ENCODE assay signal across 8 mouse cellular contexts in genomic region chr2:90579728-90580235, GRCm38 (mm10). TPM values are rescaled to one million over a fixed set of nuclear protein-coding genes. Genes with fewer than 3 reads are reported as not detected.
DNase-seq lines count a peak whose midpoint lies in the region; ATAC-seq and TF ChIP-seq lines count a peak whose summit lies in the region.

No protein-coding gene starts in this region.

- H3K36me3 ChIP-seq in intestine, postnatal 0 days (ENCODE audit: control insufficient read depth, insufficient read depth), result no peaks in the 10 kb centered on the region
- no peaks in the 10 kb centered on the region for H3K36me3 ChIP-seq in liver, embryonic 16.5 days (ENCODE audit: control insufficient read depth, insufficient read depth)
- no peaks in the 10 kb centered on the region for H3K36me3 ChIP-seq in neural tube, embryonic 11.5 days (ENCODE audit: control insufficient read depth, insufficient read depth, low read length)

- intact Hi-C loops in gastrocnemius, postnatal 36 days (cut with DNase I), result loop anchor here (5.0 kb wide), 3 partner anchors 37 to 107 kb away; no protein-coding TSS in a partner anchor

- peak; percentile 72 for DNase-seq in A20 (ENCODE audit: low read depth, low spot score)
- DNase-seq in NIH3T3 (ENCODE audit: low read depth), result peak; percentile 6
- DNase-seq in gastrocnemius, postnatal 36 days, result peak; percentile 21 to 58
- DNase-seq in neural tube, embryonic 11.5 days (ENCODE audit: low spot score), result peak; percentile 82
- peak; percentile 55 for DNase-seq in thymus, postnatal 4 days

- H3K27ac ChIP-seq in intestine, postnatal 0 days (ENCODE audit: low read depth, low read length), result peak overlapping the region; percentile 88
- H3K27ac ChIP-seq in liver, embryonic 16.5 days (ENCODE audit: low read length), result peak overlapping the region; percentile 76
- H3K27ac ChIP-seq in neural tube, embryonic 11.5 days (ENCODE audit: low read depth, low read length), result peak overlapping the region; percentile 86

- H3K9ac ChIP-seq in intestine, postnatal 0 days (ENCODE audit: low read depth, low read length), result peak overlapping the region; percentile 84
- peak overlapping the region; percentile 90 for H3K9ac ChIP-seq in liver, embryonic 16.5 days (ENCODE audit: low read depth, low read length)
- H3K9ac ChIP-seq in neural tube, embryonic 11.5 days (ENCODE audit: low read length), result peak overlapping the region; percentile 84

- H3K4me2 ChIP-seq in intestine, postnatal 0 days (replicated peaks; ENCODE audit: low read depth), result peak overlapping the region; percentile 99
- H3K4me2 ChIP-seq in liver, embryonic 16.5 days (ENCODE audit: low read depth, low read length), result peak overlapping the region; percentile 100
- peak overlapping the region; percentile 86 for H3K4me2 ChIP-seq in neural tube, embryonic 11.5 days (ENCODE audit: low read depth)

- 0% methylated on average over 36 of the region's 44 CpGs for WGBS in intestine, postnatal 0 days
- under 1% methylated on average over 37 of the region's 44 CpGs for WGBS in liver, embryonic 16.5 days (ENCODE audit: insufficient replicate concordance)
- WGBS in neural tube, embryonic 11.5 days, result under 1% methylated on average over 41 of the region's 44 CpGs

- TF ChIP-seq CTCF in intestine, postnatal 0 days (IDR thresholded peaks at IDR 0.05; ENCODE audit: low read depth), result peak; percentile 68

- no peaks in the 10 kb centered on the region for H3K9me3 ChIP-seq in intestine, postnatal 0 days (ENCODE audit: control insufficient read depth)
- H3K9me3 ChIP-seq in liver, embryonic 16.5 days (replicated peaks; ENCODE audit: control insufficient read depth, low read length), result no peaks in the 10 kb centered on the region
- H3K9me3 ChIP-seq in neural tube, embryonic 11.5 days (ENCODE audit: control insufficient read depth, low read length), result no peaks in the 10 kb centered on the region

- H3K4me3 ChIP-seq in intestine, postnatal 0 days (ENCODE audit: low read depth, low read length), result peak overlapping the region; percentile 83
- H3K4me3 ChIP-seq in liver, embryonic 16.5 days (ENCODE audit: low read depth, low read length), result peak overlapping the region; percentile 81
- peak overlapping the region; percentile 87 for H3K4me3 ChIP-seq in neural tube, embryonic 11.5 days (ENCODE audit: low read depth, low read length)

- peaks cover 4% of the 10 kb centered on the region; the same call in 1 of the 2 replicates for H3K4me1 ChIP-seq in intestine, postnatal 0 days (replicated peaks; ENCODE audit: control insufficient read depth, insufficient read depth, low read length)
- H3K4me1 ChIP-seq in liver, embryonic 16.5 days (ENCODE audit: control insufficient read depth, low read depth, low read length), result peaks cover 49% of the 10 kb centered on the region
- H3K4me1 ChIP-seq in neural tube, embryonic 11.5 days (ENCODE audit: control insufficient read depth, insufficient read depth, low read length), result peaks cover 3% of the 10 kb centered on the region; the same call in 1 of the 2 replicates

- ATAC-seq in common myeloid progenitor, adult 5-6 weeks (replicated peaks; ENCODE audit: low read depth, poor library complexity, severe bottlenecking), result peak; percentile 10; the same call in 1 of the 2 replicates
- peak; percentile 55 for ATAC-seq in intestine, postnatal 0 days
- peak; percentile 62 for ATAC-seq in liver, embryonic 16.5 days (ENCODE audit: low read depth)
- ATAC-seq in neural tube, embryonic 11.5 days (ENCODE audit: insufficient read depth, low FRiP score, low TSS enrichment), result peak; percentile 79

- H3K27me3 ChIP-seq in intestine, postnatal 0 days (replicated peaks; ENCODE audit: control insufficient read depth, insufficient read depth, low read length), result 0 out of 2 replicates have a peak, but pooled peaks cover 3% of the 10 kb centered on the region
- H3K27me3 ChIP-seq in liver, embryonic 16.5 days (ENCODE audit: control insufficient read depth, insufficient read depth, low read depth, low read length), result no peaks in the 10 kb centered on the region
- no peaks in the 10 kb centered on the region for H3K27me3 ChIP-seq in neural tube, embryonic 11.5 days (ENCODE audit: control insufficient read depth, insufficient read depth, low read length)

RNA-seq across cellular contexts. Expression of gene Ptprj, which starts 0.7 kb away (rescaled TPM):
- total RNA-seq in common myeloid progenitor, adult 5-6 weeks (2017), result 19.4 and 22.7 TPM in 2 replicates
- total RNA-seq in gastrocnemius, postnatal 36 days (2021), result 1 to 10 TPM; 2.7 to 3.6 TPM
- 3.5 and 4.0 TPM in 2 replicates for polyA plus RNA-seq in intestine, postnatal 0 days (2015; fragmentation: Nextera tagmentation; extraction: Ambion mirVana)
- 2.1 and 2.2 TPM in 2 replicates for polyA plus RNA-seq in liver, embryonic 16.5 days (2015; fragmentation: Nextera tagmentation; extraction: Ambion mirVana)
- polyA plus RNA-seq in neural tube, embryonic 11.5 days (2014; fragmentation: Nextera tagmentation; extraction: Ambion mirVana), result 3.2 and 3.7 TPM in 2 replicates

Comparison
In these comparisons a context has a peak if more than half of its experiments do, and no peak if none do; other contexts are left out.
1. Peak in every context shown above with its lines: DNase-seq, ATAC-seq, H3K4me3 ChIP-seq and H3K27ac ChIP-seq.
2. DNase-seq: peak in every context shown above with its lines; median percentile 82 in neural tube, embryonic 11.5 days; 72 in A20; 55 in thymus, postnatal 4 days; 40 in gastrocnemius, postnatal 36 days; 6 in NIH3T3.
3. ATAC-seq: peak in every context shown above with its lines; median percentile 79 in neural tube, embryonic 11.5 days; 62 in liver, embryonic 16.5 days; 55 in intestine, postnatal 0 days; 10 in common myeloid progenitor, adult 5-6 weeks.